Mouse (Mus musculus) forebrain, embryonic 12.5 days (tissue): ENCODE results near the gene Ppp1r1a. TPM values are rescaled to one million over a fixed set of nuclear protein-coding genes. Genes with fewer than 3 reads are reported as not detected.

Experiments
- ATAC-seq: fragments of 200-750 bp; cut with Nextera tagmentation; 2 replicates; pipeline ENCODE4 v1.8.0; 2017; ENCODE audit warnings: moderate TSS enrichment; ENCODE audit not compliant: low FRiP score
- H3K27ac ChIP-seq: fragments of 300-500 bp; sonication (generic); 2 replicates; pipeline ENCODE4 v1.5.1; 2016; ENCODE audit warnings: mild to moderate bottlenecking
- H3K27me3 ChIP-seq: fragments of 300-500 bp; sonication (generic); 2 replicates; pipeline ENCODE4 v1.6.1; 2016; ENCODE audit warnings: mild to moderate bottlenecking
- H3K36me3 ChIP-seq: fragments of 300-500 bp; sonication (generic); replicated peaks from 2 replicates; pipeline ENCODE4 v1.6.1; 2016; ENCODE audit warnings: mild to moderate bottlenecking
- H3K4me1 ChIP-seq: fragments of 300-500 bp; sonication (generic); 2 replicates; pipeline ENCODE4 v1.6.1; 2016
- H3K4me2 ChIP-seq: fragments of 300-500 bp; sonication (generic); 2 replicates; pipeline ENCODE4 v1.6.1; 2016; ENCODE audit warnings: mild to moderate bottlenecking, moderate library complexity
- H3K4me3 ChIP-seq: fragments of 300-500 bp; sonication (generic); replicated peaks from 2 replicates; pipeline ENCODE4 v1.5.1; 2016; ENCODE audit warnings: mild to moderate bottlenecking
- H3K9ac ChIP-seq: fragments of 300-500 bp; sonication (generic); 2 replicates; pipeline ENCODE4 v1.6.1; 2016; ENCODE audit warnings: mild to moderate bottlenecking
- H3K9me3 ChIP-seq: fragments of 300-500 bp; sonication (generic); 2 replicates; pipeline ENCODE4 v1.6.1; 2016
- WGBS: fragments of 180-500 bp; shearing (Covaris S2); methylation state at CpG from one replicate; pipeline ENCODE4 v1.1.7; 2016; 5-methylcytosine and 5-hydroxymethylcytosine counted together
- polyA plus RNA-seq: library from polyadenylated mRNA; unstranded; fragments of >200 nt; fragmentation: Nextera tagmentation; extraction: Ambion mirVana; gene quantifications from 2 replicates; pipeline ENCODE4 v1.2.1, GENCODE M21; 2016

Ppp1r1a gene
- polyA plus RNA-seq, 1 experiment from 2014 or later = 55.9 TPM

DNA sequence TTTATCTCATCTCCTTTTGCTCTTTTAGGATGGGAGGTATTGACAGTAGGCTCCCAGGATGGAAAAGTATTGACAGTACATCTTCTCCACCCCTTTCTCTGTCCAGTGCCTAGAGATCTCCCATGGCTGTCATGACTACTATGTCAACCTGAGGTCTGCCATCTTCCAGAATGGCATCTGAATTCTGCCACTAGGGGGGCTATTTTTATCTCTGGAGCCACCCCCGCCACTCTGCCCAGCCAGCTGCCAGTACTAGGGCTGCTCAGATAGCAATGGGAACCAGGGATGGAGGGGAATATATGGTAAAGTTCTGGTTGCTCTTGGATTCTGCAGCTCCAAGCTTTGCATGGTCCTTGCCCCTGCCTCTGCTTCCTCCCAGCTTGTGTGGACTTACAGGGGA lies 26.2 kb downstream of the Ppp1r1a start:
- no peak overlapping the region for H3K27ac ChIP-seq
- H3K36me3 ChIP-seq = no peaks in the 10 kb centered on the region
- H3K9me3 ChIP-seq = no peaks in the 10 kb centered on the region
- H3K9ac ChIP-seq = no peak overlapping the region
- H3K4me3 ChIP-seq = no peak overlapping the region
- WGBS = 67% methylated on average over 1 of the region's 1 CpGs
- no peaks in the 10 kb centered on the region for H3K27me3 ChIP-seq
- ATAC-seq = no peak
- no peak overlapping the region for H3K4me2 ChIP-seq
- peaks cover 53% of the 10 kb centered on the region for H3K4me1 ChIP-seq

DNA sequence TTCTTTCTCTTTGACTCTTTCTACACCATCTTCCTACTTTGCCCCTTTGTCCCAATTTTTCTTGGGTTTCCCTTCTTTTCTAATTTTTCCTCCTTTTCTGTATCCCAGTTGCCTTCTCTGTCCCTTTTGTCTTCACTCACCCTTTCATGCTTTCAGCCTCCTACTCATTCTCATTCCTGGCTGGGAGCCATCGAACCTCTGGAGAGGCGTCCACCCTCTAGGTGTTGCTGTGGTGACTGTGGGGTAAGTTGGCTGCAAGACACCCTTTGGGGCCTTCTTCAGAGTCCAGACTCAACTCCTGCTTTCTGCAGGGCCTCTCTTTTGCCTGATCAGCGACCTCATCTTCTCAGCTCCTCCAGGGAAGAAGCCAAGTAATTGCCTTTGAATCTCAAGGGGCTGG lies 28.5 kb downstream of the Ppp1r1a start:
- H3K27ac ChIP-seq = no peak overlapping the region
- no peak for ATAC-seq
- H3K4me2 ChIP-seq = no peak overlapping the region
- H3K9ac ChIP-seq = no peak overlapping the region
- peaks cover 42% of the 10 kb centered on the region for H3K4me1 ChIP-seq
- no peak overlapping the region for H3K4me3 ChIP-seq
- H3K36me3 ChIP-seq = no peaks in the 10 kb centered on the region
- peaks cover 4% of the 10 kb centered on the region; the same call in 1 of the 2 replicates for H3K27me3 ChIP-seq
- 52% methylated on average over 3 of the region's 3 CpGs for WGBS
- H3K9me3 ChIP-seq = no peaks in the 10 kb centered on the region

DNA sequence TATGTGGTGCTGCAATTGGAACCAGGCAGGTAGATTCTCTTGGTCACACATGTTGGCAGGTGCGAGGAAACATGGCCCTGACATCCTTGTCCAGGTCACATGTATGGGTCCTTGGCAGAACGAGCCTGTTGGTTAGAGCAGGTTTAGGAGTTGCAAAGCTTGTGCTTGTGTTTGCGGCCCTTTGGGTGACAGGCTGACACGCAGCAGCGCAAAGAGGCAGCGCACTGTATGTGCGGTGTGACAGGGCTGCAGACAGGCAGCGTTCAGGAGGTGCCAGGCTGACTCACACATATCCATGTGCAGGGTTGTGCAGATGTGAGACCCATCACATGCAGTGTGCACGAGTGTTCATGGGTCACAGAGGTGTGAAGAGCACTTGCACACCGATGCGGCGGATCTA lies 34.1 kb downstream of the Ppp1r1a start:
- ATAC-seq = peak; percentile 53
- Histone ChIP-seq H3K9ac (peak overlapping the region; percentile 82), H3K9me3 (no peaks in the 10 kb centered on the region), H3K36me3 (no peaks in the 10 kb centered on the region), H3K27ac (no peak overlapping the region), H3K4me3 (peak overlapping the region; percentile 68), H3K27me3 (peaks cover 24% of the 10 kb centered on the region), H3K4me1 (peaks cover 40% of the 10 kb centered on the region), H3K4me2 (peak overlapping the region; percentile 89)
- WGBS = 47% methylated on average over 12 of the region's 12 CpGs

DNA sequence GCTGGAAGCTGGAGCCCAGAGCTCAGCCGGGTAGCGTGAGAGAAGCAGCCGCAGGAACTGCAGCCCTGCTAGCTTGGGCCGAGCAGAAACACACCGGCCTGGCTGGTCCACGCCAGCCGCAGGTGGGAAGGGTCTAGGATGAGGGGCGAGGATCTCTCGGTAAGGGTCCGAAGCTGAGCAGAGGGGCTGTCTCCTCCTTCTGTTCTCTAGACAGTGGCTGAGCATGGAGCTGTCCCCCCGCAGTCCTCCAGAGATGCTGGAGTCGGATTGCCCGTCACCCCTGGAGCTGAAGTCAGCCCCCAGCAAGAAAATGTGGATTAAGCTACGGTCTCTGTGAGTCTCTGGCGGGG lies 34.6 kb downstream of the Ppp1r1a start:
- peaks cover 39% of the 10 kb centered on the region for H3K4me1 ChIP-seq
- WGBS = under 1% methylated on average over 15 of the region's 15 CpGs

DNA sequence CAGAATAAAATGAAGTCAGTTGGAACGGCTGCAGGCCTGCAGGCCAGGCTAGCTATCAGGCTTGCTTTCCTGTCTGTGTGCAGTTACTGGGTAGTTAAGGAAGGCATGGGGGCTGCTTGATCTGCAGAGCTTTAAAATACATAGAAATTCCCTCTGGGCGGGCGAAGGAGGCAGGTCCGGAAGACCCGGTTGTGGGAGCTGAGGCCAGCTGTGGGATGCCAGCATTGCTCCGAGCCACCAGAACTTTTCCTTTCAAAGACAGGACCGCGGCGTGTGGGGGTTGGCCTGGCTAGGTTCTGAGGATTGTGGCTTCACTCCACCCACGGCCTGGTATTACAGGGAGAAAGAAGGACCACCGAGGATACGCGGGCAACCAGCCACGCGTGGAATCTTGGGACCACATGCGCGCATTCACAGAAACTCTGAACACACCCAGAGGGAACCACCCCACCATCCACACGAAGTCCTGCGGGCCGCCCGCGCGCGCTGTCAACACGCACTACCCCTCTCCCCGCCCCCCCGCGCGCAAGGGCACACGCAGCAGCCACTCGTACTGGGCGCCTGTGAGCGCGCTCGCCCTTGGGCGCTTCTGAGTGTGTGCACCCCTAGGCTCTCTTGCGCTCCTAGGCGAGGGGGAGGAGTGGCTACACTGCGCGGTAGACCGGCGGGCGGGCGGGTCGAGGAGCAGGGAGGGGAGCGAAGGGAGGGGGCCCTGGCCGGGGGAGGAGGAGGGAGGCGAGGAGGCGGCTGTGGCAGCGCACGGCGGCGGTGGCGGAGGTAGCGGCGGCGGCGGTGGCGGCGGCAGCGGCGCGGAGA lies 35.2 kb downstream of the Ppp1r1a start, which contains the start of gene Pde1b:
Gene Pde1b, plus strand, starts transcription at position 600 of the 816 bp plus-strand sequence.
- H3K4me2 ChIP-seq = peak within 1 kb of the TSS; percentile 89
- H3K4me1 ChIP-seq = peaks cover 45% of the 10 kb centered on the region
- peak within 1 kb of the TSS; percentile 68 for H3K4me3 ChIP-seq
- H3K9me3 ChIP-seq = no peaks in the 10 kb centered on the region
- WGBS = 1% methylated on average over 62 of the region's 63 CpGs
- H3K36me3 ChIP-seq = no peaks in the 10 kb centered on the region
- H3K27me3 ChIP-seq = peaks cover 24% of the 10 kb centered on the region
- H3K27ac ChIP-seq = peak within 1 kb of the TSS; percentile 53
- ATAC-seq = peak; percentile 88
- H3K9ac ChIP-seq = peak within 1 kb of the TSS; percentile 82

More for the DNA sequence above, 34.6 kb downstream of the Ppp1r1a start:
- H3K9ac ChIP-seq = peak overlapping the region; percentile 82
- peak overlapping the region; percentile 53 for H3K27ac ChIP-seq
- peak; percentile 80 for ATAC-seq
- peak overlapping the region; percentile 89 for H3K4me2 ChIP-seq
- H3K36me3 ChIP-seq = no peaks in the 10 kb centered on the region
- H3K4me3 ChIP-seq = peak overlapping the region; percentile 68
- no peaks in the 10 kb centered on the region for H3K9me3 ChIP-seq
- peaks cover 24% of the 10 kb centered on the region for H3K27me3 ChIP-seq

DNA sequence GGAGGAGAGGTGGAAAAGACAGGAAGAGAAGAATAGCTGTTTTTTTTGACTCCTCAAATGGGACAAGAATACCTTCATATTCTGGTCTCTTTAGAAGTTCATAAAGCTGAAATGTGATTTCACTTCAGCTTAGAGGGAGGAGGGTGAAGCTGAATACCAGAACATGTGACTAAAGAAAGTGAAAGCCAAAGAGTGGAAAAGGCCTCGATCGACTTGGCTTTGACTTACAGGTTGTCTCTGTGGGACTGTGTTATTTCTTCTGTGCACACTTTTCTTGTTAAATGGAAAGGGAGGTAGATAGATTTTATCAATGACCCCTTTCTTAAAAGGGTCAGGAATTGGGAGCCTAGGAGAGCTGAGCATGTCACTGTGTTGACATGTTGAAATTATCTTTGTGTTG lies 36.6 kb downstream of the Ppp1r1a start:
- H3K4me1 ChIP-seq = peaks cover 51% of the 10 kb centered on the region

DNA sequence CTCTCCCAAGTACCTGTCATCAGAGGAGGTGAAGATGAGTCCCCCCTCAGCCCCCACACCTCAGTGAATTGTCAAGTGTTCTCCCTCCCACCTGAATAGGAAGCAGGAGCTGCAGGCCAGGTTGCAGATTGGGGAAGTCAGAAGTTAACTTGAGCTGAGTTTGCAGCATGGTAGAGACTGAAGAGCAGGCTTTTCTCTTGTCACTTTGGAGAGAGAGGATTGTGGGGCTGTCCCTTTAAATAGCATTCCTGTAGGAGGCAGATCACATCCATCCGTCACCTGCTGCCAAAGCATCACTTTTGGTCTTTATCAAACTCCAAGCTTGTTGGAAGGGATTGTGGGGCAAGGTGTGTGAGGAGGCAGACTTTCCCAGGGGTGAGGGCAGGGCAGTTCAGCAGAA lies 37.1 kb downstream of the Ppp1r1a start:
- Histone ChIP-seq H3K4me3 (no peak overlapping the region), H3K27me3 (peaks cover 24% of the 10 kb centered on the region), H3K4me1 (peaks cover 49% of the 10 kb centered on the region), H3K9me3 (no peaks in the 10 kb centered on the region), H3K9ac (no peak overlapping the region), H3K4me2 (no peak overlapping the region), H3K27ac (no peak overlapping the region), H3K36me3 (no peaks in the 10 kb centered on the region)
- ATAC-seq = no peak
- 69% methylated on average over 1 of the region's 1 CpGs for WGBS

More for the DNA sequence above, 36.6 kb downstream of the Ppp1r1a start:
- no peak overlapping the region for H3K4me2 ChIP-seq
- H3K27ac ChIP-seq = no peak overlapping the region
- no peak overlapping the region for H3K4me3 ChIP-seq
- H3K9me3 ChIP-seq = no peaks in the 10 kb centered on the region
- no peak overlapping the region for H3K9ac ChIP-seq
- no peaks in the 10 kb centered on the region for H3K36me3 ChIP-seq
- 82% methylated on average over 2 of the region's 2 CpGs for WGBS
- no peak for ATAC-seq
- H3K27me3 ChIP-seq = peaks cover 24% of the 10 kb centered on the region

DNA sequence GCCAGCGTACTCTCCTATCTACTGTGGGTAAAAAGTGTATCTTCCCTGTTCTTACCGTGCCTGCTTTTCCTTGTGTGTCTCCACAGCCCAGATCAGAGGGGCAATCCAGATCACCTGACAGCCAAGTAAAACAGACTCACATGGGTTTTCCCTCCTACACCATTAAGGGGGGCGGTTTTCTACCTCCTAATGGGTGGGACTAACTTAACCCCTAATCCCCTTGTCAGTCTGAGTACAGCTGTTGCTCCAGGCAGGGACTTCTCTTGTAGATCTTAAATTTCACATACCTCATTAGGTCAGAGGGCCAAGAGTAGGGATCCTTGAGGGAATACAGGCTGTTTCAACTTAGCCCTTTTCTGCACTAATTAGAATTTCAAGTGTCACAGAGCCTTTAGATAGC lies 39.6 kb downstream of the Ppp1r1a start:
- no peak overlapping the region for H3K4me3 ChIP-seq
- ATAC-seq = no peak
- H3K9ac ChIP-seq = no peak overlapping the region
- no peak overlapping the region for H3K27ac ChIP-seq
- no peaks in the 10 kb centered on the region for H3K9me3 ChIP-seq
- H3K4me2 ChIP-seq = no peak overlapping the region
- no peaks in the 10 kb centered on the region for H3K36me3 ChIP-seq
- 30% methylated on average over 3 of the region's 3 CpGs for WGBS
- peaks cover 13% of the 10 kb centered on the region for H3K27me3 ChIP-seq
- H3K4me1 ChIP-seq = peaks cover 34% of the 10 kb centered on the region

DNA sequence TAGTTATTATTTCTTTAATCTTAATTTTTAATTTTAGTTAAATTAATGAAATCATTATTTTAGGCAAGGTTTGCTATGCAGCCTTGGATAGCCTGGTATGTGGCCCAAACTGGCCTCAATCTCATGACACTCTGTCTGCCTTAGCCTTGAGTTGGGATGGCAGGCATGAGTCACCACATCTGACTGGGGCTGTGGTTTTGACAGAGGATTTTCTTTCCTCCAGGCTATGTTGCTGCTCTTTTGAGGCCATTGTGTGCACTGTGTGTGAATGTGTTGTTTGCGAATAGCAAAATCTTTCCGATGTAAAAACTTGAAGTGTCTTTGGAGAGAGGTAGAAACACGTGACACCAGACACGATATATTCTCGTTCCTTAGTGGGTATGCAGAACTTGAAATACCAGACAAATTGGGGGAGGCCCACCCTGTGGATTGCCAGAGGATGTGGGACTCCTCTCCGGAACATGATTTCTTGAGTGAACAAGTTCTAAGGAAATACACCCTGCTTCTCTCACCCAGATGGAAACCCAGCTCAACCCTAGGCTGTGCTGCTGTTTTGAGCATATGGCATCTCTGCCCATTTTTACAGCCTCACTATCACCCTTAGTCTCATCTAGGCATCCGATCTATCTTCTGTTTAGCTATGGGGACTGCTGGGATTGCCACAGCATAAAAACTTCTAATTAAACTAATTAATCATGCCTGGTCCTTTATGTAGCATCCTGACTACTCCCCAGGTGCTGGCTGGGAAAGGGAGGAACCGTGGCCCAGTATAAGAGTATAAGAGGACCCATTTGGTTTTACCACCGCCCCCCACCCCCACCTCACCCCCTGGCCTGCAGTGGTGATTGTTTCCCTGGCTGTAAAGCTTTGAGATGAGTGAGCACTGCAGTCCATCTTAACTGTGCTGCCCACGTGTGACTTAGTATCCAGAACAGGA lies 41.3 kb downstream of the Ppp1r1a start:
- H3K9me3 ChIP-seq = no peaks in the 10 kb centered on the region
- H3K4me1 ChIP-seq = peaks cover 32% of the 10 kb centered on the region
- WGBS = 72% methylated on average over 10 of the region's 10 CpGs
- H3K4me2 ChIP-seq = no peak overlapping the region
- no peak overlapping the region for H3K4me3 ChIP-seq
- H3K9ac ChIP-seq = no peak overlapping the region
- H3K36me3 ChIP-seq = no peaks in the 10 kb centered on the region
- H3K27ac ChIP-seq = no peak overlapping the region
- H3K27me3 ChIP-seq = peaks cover 13% of the 10 kb centered on the region
- no peak for ATAC-seq

DNA sequence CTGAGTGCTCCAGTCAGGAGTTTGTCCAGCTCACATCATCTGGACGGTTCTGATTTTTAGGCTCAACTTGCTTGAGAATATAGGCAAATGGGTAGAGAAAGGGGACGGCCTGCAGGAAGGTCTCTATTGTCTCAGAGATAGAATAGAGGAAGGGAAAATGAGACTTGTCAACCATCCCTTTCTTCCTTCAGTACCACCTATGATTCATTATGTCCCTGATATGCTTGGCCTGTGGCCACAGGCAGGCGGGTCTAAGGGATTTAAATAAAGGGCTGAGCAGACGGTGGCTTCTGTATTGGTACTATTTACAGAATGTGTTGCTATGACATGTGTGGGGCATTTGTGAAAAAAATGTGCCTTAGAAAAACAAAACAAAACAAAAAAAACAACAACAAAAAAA lies 49.5 kb downstream of the Ppp1r1a start:
- Histone ChIP-seq H3K36me3 (no peaks in the 10 kb centered on the region), H3K4me3 (no peak overlapping the region), H3K27ac (no peak overlapping the region), H3K9ac (no peak overlapping the region), H3K4me2 (no peak overlapping the region), H3K4me1 (peaks cover 14% of the 10 kb centered on the region), H3K27me3 (0 out of 2 replicates have a peak, but pooled peaks cover 3% of the 10 kb centered on the region), H3K9me3 (no peaks in the 10 kb centered on the region)
- no peak for ATAC-seq
- WGBS = 60% methylated on average over 4 of the region's 4 CpGs

DNA sequence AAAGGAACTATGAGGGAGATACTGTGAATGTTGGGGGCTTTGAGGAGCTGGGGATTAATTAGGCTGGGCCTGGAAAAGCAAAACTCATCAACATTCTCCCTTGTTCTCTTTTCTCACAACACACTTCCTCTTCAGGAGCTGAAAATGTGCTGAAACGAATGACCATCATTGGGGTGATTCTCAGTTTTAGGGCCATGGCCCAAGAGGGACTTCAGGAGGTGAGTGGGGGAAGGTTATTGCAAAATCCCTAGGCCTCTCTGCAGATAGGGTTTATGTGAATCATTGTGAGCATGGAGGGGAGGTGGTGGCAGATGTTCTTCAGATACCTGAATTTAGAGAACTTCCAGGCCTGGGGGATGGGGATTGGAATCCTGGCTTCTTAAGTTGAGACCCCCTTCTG lies 51.1 kb downstream of the Ppp1r1a start:
- Histone ChIP-seq H3K27ac (no peak overlapping the region), H3K36me3 (no peaks in the 10 kb centered on the region), H3K4me2 (no peak overlapping the region), H3K4me1 (peaks cover 9% of the 10 kb centered on the region), H3K9ac (no peak overlapping the region), H3K9me3 (no peaks in the 10 kb centered on the region), H3K27me3 (0 out of 2 replicates have a peak, but pooled peaks cover 4% of the 10 kb centered on the region), H3K4me3 (no peak overlapping the region)
- no peak for ATAC-seq
- WGBS = 39% methylated on average over 1 of the region's 1 CpGs

DNA sequence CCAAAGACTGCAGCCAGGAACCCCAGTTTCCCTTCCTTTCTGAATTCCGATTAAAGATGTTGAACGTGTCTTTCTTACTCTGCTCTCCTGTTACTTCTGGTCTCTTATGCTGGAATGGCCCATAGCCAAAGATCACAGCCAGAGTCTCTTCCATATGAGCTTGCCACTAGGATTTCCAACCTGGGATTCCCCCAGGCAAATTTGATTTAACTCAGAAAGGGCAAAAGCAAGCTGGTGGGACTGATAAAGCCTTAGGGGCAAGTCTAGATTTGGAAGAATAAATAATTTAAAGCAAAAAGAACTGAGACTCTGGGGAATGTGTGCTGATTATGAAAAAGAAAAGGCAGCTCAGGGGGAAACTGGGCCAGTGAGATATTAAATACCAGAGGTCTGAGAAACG lies 52.7 kb downstream of the Ppp1r1a start:
- H3K4me2 ChIP-seq = no peak overlapping the region
- H3K9me3 ChIP-seq = no peaks in the 10 kb centered on the region
- no peak overlapping the region for H3K27ac ChIP-seq
- H3K4me1 ChIP-seq = peaks cover 9% of the 10 kb centered on the region
- 55% methylated on average over 3 of the region's 3 CpGs for WGBS
- no peak overlapping the region for H3K9ac ChIP-seq
- no peaks in the 10 kb centered on the region for H3K36me3 ChIP-seq
- ATAC-seq = no peak
- H3K4me3 ChIP-seq = no peak overlapping the region
- H3K27me3 ChIP-seq = 0 out of 2 replicates have a peak, but pooled peaks cover 4% of the 10 kb centered on the region
